Comparison of ENCODE assay signal across 29 mouse cellular contexts in genomic region chr3:136867366-136867765, GRCm38 (mm10).
"Had no signal": no experiment of that assay in that cellular context is flagged by ENCODE, and none has a peak within 500 bp of the region (broad histone marks: within the 10 kb centered on the region; RNA-seq: fewer than 3 reads in every experiment).

No protein-coding gene starts in this region.

- H3K4me3 ChIP-seq: embryonic facial prominence, embryonic 10.5 days; embryonic facial prominence, embryonic 12.5 days; embryonic facial prominence, embryonic 13.5 days; embryonic facial prominence, embryonic 15.5 days; erythroblast, embryonic 14.5 days; forebrain, embryonic 10.5 days; forebrain, embryonic 12.5 days; forebrain, embryonic 13.5 days; forebrain, embryonic 15.5 days; gastrocnemius, adult 2 months; heart, adult 2 months had no signal

- ATAC-seq: forebrain, embryonic 13.5 days; forebrain, embryonic 14.5 days; forebrain, embryonic 15.5 days; forebrain, embryonic 16.5 days; forebrain, postnatal 0 days had no signal

- DNase-seq: cerebellum, adult 2 months; cerebellum, adult 8-10 months; cerebellum, adult 9-10 months; cerebellum, adult 9-11 months; cerebellum, postnatal 10 days; cerebellum, postnatal 14 days; cerebellum, postnatal 25 days; cerebellum, postnatal 36 days; embryo, embryonic 11 days; forebrain, postnatal 0 days; gastrocnemius, adult 2 months; gastrocnemius, postnatal 10 days; gastrocnemius, postnatal 14 days; gastrocnemius, postnatal 25 days; gastrocnemius, postnatal 36 days; heart, adult 11 months; heart, adult 18-20 months; heart, adult 2 months had no signal

- H3K27ac ChIP-seq: embryonic facial prominence, embryonic 10.5 days; embryonic facial prominence, embryonic 12.5 days; embryonic facial prominence, embryonic 13.5 days; embryonic facial prominence, embryonic 15.5 days; forebrain, embryonic 10.5 days; forebrain, embryonic 12.5 days; forebrain, embryonic 13.5 days; forebrain, embryonic 15.5 days; gastrocnemius, adult 2 months; heart, adult 2 months had no signal
